Comparison of ENCODE assay signal across 14 mouse cellular contexts in the genomic region with DNA sequence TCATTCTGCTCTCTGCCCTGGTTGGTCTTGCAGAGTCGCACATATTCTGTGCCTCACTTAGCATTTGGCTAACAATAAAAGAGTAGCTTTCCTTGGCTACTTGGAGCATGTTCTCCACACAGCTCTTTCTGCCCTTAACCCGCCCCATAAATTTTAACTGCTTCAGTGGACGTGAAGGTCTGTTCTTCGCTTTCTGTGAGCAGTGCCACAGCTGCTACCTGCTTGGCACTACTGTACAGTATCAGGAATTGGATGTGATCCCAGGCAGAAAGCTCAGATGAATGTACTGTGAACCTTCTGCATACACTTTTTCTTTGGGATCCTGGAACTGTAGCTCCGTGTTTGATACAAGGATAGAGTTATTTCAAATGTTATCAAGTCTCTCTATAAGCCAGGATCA.
A peak's percentile ranks its signal among the peaks of the same experiment; 100 is the strongest.
DNase-seq lines count a peak whose midpoint lies in the region; ATAC-seq lines count a peak whose summit lies in the region.
"Had no signal": no experiment of that assay in that cellular context is flagged by ENCODE, and none has a peak within 500 bp of the region (broad histone marks: within the 10 kb centered on the region; RNA-seq: fewer than 3 reads in every experiment).

No protein-coding gene starts in this region.

- H3K27me3 ChIP-seq in forebrain, embryonic 13.5 days = no peaks in the 10 kb centered on the region
- H3K27me3 ChIP-seq in forebrain, embryonic 12.5 days = no peaks in the 10 kb centered on the region
- H3K27me3 ChIP-seq: hindbrain, embryonic 13.5 days; liver, embryonic 13.5 days had no signal

- H3K4me2 ChIP-seq in forebrain, embryonic 13.5 days = no peak overlapping the region
- H3K4me2 ChIP-seq in forebrain, embryonic 12.5 days = no peak overlapping the region
- H3K4me2 ChIP-seq: hindbrain, embryonic 13.5 days; liver, embryonic 13.5 days had no signal

- 44% methylated on average over 5 of the region's 5 CpGs for WGBS in forebrain, embryonic 13.5 days
- 63% methylated on average over 5 of the region's 5 CpGs for WGBS in forebrain, embryonic 12.5 days

- H3K27ac ChIP-seq in forebrain, embryonic 13.5 days = peak overlapping the region; percentile 40; the same call in 1 of the 2 replicates
- H3K27ac ChIP-seq in forebrain, embryonic 12.5 days = no peak overlapping the region
- H3K27ac ChIP-seq: heart, adult 2 months; hindbrain, embryonic 13.5 days; liver, embryonic 13.5 days had no signal

- no peak overlapping the region for H3K4me3 ChIP-seq in forebrain, embryonic 13.5 days
- H3K4me3 ChIP-seq in forebrain, embryonic 12.5 days (replicated peaks) = no peak overlapping the region
- H3K4me3 ChIP-seq: heart, adult 2 months; hindbrain, embryonic 13.5 days; liver, embryonic 13.5 days had no signal

- no peak overlapping the region for H3K9ac ChIP-seq in forebrain, embryonic 13.5 days
- H3K9ac ChIP-seq in forebrain, embryonic 12.5 days = no peak overlapping the region
- H3K9ac ChIP-seq: hindbrain, embryonic 13.5 days; liver, embryonic 13.5 days had no signal

- peak; percentile 72 for ATAC-seq in forebrain, embryonic 13.5 days
- ATAC-seq in forebrain, embryonic 12.5 days (ENCODE audit: low FRiP score) = no peak
- ATAC-seq: Patski had no signal

- no peaks in the 10 kb centered on the region for H3K36me3 ChIP-seq in forebrain, embryonic 13.5 days (ENCODE audit: poor library complexity, severe bottlenecking)
- no peaks in the 10 kb centered on the region for H3K36me3 ChIP-seq in forebrain, embryonic 12.5 days (replicated peaks)
- H3K36me3 ChIP-seq: hindbrain, embryonic 13.5 days; liver, embryonic 13.5 days had no signal

- H3K4me1 ChIP-seq in forebrain, embryonic 13.5 days = peaks cover 9% of the 10 kb centered on the region
- no peaks in the 10 kb centered on the region for H3K4me1 ChIP-seq in forebrain, embryonic 12.5 days
- H3K4me1 ChIP-seq: hindbrain, embryonic 13.5 days; liver, embryonic 13.5 days had no signal

- H3K9me3 ChIP-seq in forebrain, embryonic 13.5 days (replicated peaks) = no peaks in the 10 kb centered on the region
- no peaks in the 10 kb centered on the region for H3K9me3 ChIP-seq in forebrain, embryonic 12.5 days
- H3K9me3 ChIP-seq: hindbrain, embryonic 13.5 days; liver, embryonic 13.5 days had no signal

- DNase-seq in kidney, postnatal 14 days = peak; percentile 6
- DNase-seq in kidney, adult 18-20 months = no peak
- DNase-seq in retina, postnatal 1 day = peak; percentile 4
- no peak for DNase-seq in retina, embryonic 14.5 days (ENCODE audit: low spot score)
- peak; percentile 14 for DNase-seq in mesoderm, embryonic 11.5 days (ENCODE audit: low read depth, low spot score)
- DNase-seq in adrenal gland, adult 8-10 months = no peak
- DNase-seq: gastrocnemius, postnatal 10 days; heart, adult 2 months; liver, embryonic 13.5 days; right cerebral cortex, postnatal 25 days had no signal

Comparison
In these comparisons a context has a peak if more than half of its experiments do, and no peak if none do; other contexts are left out.
1. DNase-seq: peak in kidney, postnatal 14 days (single experiment), retina, postnatal 1 day (single experiment) and mesoderm, embryonic 11.5 days (single experiment); none in kidney, adult 18-20 months (single experiment), retina, embryonic 14.5 days (single experiment) and adrenal gland, adult 8-10 months (single experiment).